Mouse (Mus musculus) bone marrow, adult 2 months (tissue): ENCODE measurements around the gene Adcy9. TPM values are rescaled to one million over a fixed set of nuclear protein-coding genes. Genes with fewer than 3 reads are reported as not detected.

Experiments used
- H3K27ac ChIP-seq: fragments of 200-500 bp; 2 replicates; pipeline ENCODE4 v1.5.1; 2012; ENCODE audit warnings: low read depth, mild to moderate bottlenecking, control low read depth, inconsistent platforms, low read length; ENCODE audit not compliant: control insufficient read depth, poor library complexity, insufficient read depth
- H3K4me1 ChIP-seq: fragments of 200-500 bp; 2 replicates; pipeline ENCODE4 v1.6.1; 2011; ENCODE audit warnings: low read length; ENCODE audit not compliant: control insufficient read depth, insufficient read depth
- H3K4me3 ChIP-seq: fragments of 200-500 bp; replicated peaks from 2 replicates; pipeline ENCODE3; 2011; ENCODE audit warnings: mild to moderate bottlenecking, low read depth, low read length, control low read depth; ENCODE audit not compliant: control insufficient read depth
- CTCF ChIP-seq: fragments of 200-500 bp; IDR thresholded peaks from 2 replicates; pipeline ENCODE4 v1.5.1; 2011; ENCODE audit warnings: low read length, control low read depth; ENCODE audit not compliant: control insufficient read depth, insufficient read depth
- POLR2A ChIP-seq: fragments of 200-500 bp; IDR thresholded peaks from 2 replicates; pipeline ENCODE4 v1.6.1; 2011; ENCODE audit warnings: low read depth, mild to moderate bottlenecking, control low read depth, low read length, borderline replicate concordance; ENCODE audit not compliant: control insufficient read depth
- WGBS: fragments of 180-500 bp; shearing (Covaris S2); methylation state at CpG from one replicate; pipeline ENCODE4 v1.1.7; 2018; 5-methylcytosine and 5-hydroxymethylcytosine counted together
- polyA plus RNA-seq: library from polyadenylated mRNA; stranded (reverse); fragments of >200 nt; gene quantifications from 2 replicates; pipeline ENCODE4 v1.2.4, GENCODE M21; 2011; ENCODE audit warnings: low replicate concordance; ENCODE audit not compliant: missing spikeins, insufficient read depth, insufficient read length

Gene Adcy9
- 3.7 and 5.2 TPM in 2 replicates for polyA plus RNA-seq

DNA sequence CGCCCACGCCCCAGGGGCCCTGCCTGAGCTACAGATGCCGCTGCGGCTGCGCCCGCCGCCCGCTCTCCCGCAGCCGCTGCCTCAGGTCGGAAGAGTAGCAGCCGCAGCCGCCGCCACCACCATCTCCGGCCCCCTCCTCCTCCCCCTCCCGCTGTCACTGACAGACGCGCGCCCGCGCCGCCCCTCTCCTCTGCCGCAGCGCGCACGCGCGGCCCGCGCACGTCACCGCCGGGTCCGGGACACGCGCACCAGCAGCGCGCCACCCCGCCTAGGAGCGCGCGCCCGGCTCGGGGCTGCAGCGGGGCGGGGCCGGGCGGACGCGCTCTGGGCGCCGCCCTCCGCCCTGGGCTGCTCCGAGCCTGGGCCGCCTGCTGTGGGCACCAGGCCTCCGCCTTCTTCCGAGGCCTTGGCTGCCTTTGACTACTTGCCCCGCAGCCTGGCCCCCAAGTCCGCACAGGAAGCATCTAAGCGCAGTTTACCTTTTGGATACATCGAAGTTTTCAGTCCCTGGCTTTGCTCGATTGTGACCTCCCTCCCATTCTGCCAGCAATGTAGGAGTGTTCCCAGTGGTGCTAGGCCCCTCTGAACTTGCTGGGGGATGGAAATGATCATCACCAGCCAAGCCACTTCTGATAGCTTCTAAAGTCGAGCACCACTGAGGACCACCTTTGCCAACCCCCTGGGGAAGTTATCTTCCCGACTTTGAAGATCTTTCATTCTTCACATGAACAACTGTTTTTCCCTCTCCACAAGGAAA, at the start of gene Adcy9:
TSS of gene Adcy9 (minus strand) at position 201 of the 757 bp plus-strand sequence.
- Histone ChIP-seq H3K27ac (peak within 1 kb of the TSS; percentile 84), H3K4me3 (peak within 1 kb of the TSS; percentile 54), H3K4me1 (peaks cover 1% of the 10 kb centered on the region; the same call in 1 of the 2 replicates)
- TF ChIP-seq POLR2A (no peak; the same call in 1 of the 2 replicates), CTCF (no peak)
- WGBS: 7% methylated on average over 63 of the region's 64 CpGs

DNA sequence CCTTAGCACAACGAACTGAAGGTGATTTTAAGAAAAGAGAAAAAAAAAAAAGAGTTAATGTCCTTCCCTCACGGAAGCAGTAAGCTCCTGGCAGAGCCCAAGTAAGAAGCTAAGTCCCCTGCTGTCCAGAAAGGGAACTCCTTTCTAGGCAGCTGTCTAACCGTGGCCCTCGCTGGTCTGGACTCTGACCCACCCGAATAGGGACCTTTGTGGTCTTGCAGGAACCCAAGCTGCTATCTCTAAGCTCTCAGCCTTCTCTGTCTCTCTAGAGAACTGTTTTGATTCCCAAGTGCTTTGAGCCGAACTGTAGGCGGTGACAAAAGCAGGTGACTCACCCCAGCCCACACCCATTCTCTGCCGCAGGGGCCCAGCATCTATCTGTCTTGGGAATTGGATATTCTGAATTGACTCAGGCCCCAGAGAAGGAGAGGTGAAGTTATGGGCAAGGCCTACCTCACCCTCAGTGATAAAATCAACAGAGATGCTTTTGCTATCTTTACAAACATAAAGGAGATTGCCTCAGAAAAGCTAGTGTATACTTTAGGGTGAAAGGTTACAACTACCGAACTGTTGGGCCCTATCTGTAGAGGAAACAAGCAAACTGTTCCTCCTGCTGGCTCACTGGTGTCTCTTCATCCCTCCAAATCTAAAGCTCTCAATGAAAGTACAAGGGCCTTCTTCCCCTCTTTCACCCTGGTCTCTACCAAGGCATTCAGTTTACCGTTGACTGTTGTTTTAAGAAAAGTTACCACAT, 49.5 kb upstream of the Adcy9 start:
- 27% methylated on average over 10 of the region's 10 CpGs for WGBS
- Histone ChIP-seq H3K27ac (no peak overlapping the region), H3K4me1 (no peaks in the 10 kb centered on the region; the same call in 1 of the 2 replicates), H3K4me3 (no peak overlapping the region)
- TF ChIP-seq CTCF (no peak), POLR2A (no peak)

DNA sequence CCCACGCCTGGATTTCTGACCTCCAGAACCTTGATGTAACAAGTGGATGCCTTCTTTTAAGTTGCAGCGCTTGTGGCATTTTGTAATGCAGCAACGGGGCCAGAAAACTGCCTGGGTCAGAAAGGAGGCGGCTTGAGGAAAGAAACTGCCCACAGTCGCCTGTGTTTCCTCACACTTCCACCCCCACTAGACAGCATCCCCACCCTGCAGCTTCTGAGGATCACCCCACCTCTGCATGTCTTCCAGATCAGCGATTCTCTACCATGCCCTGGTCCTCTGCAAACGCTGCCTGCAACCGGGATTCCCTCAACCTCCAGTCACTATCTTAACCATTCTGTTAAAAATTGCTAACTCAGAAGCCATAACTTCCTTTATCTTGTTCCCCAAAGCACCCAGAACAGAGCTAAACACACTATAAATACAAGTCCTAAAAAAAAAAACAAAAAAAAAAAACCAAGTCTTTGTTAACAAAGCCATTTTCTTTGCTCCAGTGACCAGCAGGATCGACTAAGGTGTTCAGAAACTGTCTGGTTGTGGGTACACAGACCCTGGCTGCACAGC, 44.3 kb upstream of the Adcy9 start:
- no peak overlapping the region for H3K27ac ChIP-seq
- 11% methylated on average over 9 of the region's 9 CpGs for WGBS
- TF ChIP-seq CTCF (no peak), POLR2A (no peak)

DNA sequence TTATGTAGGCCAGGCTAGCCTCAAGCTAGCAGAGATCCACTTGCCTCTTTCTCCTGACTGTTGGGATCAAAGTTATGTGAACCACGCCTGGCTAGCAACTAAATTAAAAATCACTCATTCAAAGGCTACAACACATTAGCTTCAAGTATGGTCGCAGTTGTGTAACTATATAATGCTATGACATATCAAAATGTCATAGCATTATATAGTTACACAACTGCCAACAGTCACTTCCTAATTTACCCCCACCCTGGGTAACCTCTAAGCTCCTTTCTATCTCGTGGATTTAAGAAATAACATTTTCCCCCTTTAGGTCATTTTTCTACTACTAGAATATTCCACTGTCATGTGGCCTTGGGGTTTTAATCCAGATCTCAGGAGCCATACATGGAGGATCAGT, 37.6 kb upstream of the Adcy9 start:
- H3K4me3 ChIP-seq: no peak overlapping the region
- no peak for TF ChIP-seq POLR2A
- TF ChIP-seq CTCF: no peak
- WGBS: 37% methylated on average over 3 of the region's 3 CpGs
- H3K27ac ChIP-seq: no peak overlapping the region
- no peaks in the 10 kb centered on the region for H3K4me1 ChIP-seq

More for the DNA sequence above, 44.3 kb upstream of the Adcy9 start:
- H3K4me3 ChIP-seq: no peak overlapping the region
- H3K4me1 ChIP-seq: peaks cover 3% of the 10 kb centered on the region

DNA sequence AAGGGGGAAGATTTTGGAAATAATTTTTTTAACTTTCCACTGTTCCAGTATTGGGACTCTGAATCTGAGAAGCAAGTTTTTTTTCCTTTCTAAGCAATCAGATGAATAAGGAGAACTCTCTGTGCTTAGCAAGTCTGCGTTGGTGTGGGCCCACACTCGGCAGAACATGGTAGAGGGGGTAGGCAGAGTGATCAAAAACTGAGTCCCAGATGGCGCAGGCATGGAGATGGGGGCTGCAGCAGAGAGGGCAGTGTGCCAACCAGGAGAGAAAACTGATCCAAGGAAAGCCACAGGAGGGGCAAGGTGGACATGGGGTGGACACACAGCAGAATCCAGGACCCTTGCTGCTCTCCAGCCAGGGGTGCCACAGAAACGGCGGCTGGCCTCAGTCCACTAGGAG, 36.1 kb upstream of the Adcy9 start:
- Histone ChIP-seq H3K27ac (no peak overlapping the region), H3K4me3 (no peak overlapping the region), H3K4me1 (no peaks in the 10 kb centered on the region; the same call in 1 of the 2 replicates)
- WGBS: 77% methylated on average over 5 of the region's 5 CpGs
- TF ChIP-seq CTCF (no peak), POLR2A (no peak)

DNA sequence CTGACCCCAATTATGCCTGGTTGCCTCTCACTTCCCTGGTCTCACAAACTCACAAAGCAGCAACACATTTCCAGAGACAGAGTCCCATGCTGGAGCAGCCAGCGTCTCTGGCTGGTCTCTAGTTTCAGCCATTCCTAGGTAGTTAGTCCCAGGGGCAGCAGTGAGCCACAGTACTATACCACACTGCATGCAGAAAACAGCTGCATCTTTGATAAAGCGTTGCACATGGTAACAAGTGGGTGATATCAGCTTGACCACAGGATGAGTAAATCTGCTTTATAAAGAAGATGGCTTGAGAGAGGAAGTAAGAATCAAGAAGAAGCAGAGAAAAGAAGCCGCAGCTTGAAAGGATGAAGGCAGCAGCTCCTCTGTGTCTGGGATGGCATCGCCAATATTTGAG, 35.4 kb upstream of the Adcy9 start:
- no peak overlapping the region for H3K27ac ChIP-seq
- 43% methylated on average over 4 of the region's 4 CpGs for WGBS

DNA sequence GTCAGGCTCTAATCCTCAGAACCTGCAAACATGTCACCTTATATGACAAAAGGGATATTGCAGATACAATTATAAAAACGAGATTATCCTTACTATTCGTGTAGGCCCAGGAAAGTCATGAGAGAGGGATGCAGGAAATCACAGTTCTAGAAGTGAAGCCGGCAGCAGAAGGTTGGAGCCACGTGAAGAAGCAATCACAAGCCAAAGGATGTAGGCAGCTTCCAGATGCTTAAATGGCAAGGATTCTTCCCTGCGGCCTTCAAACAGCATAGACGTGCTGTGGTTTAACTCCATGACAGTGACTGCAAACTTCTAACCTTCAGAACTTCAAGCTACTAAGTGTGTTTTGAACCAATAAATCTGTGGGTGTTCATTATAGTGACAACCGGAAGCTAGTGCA, 34.3 kb upstream of the Adcy9 start:
- no peaks in the 10 kb centered on the region; the same call in 1 of the 2 replicates for H3K4me1 ChIP-seq
- no peak overlapping the region for H3K4me3 ChIP-seq
- 78% methylated on average over 7 of the region's 7 CpGs for WGBS
- H3K27ac ChIP-seq: no peak overlapping the region
- TF ChIP-seq CTCF (no peak), POLR2A (no peak)

More for the DNA sequence above, 35.4 kb upstream of the Adcy9 start:
- Histone ChIP-seq H3K4me1 (no peaks in the 10 kb centered on the region; the same call in 1 of the 2 replicates), H3K4me3 (no peak overlapping the region)
- TF ChIP-seq POLR2A (no peak), CTCF (no peak)

DNA sequence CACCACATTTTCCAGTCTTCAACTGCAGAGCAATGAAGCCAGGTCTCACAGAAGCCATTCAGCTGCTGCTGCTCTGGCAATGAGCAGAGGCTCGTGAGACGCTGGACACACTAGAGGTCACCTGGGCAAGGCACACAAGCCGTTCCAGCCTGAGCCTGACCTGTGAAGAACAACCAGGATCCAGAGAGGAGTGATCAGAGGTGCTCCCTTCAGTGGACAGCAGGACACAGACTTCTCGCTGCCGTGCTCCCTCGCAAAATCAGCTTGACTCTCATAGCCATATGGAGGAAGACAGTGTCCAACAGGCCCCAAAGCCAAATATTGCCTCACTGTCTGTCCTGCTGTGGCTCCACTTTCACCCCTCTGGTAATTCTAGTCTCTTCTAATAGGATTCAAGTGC, 29.1 kb upstream of the Adcy9 start:
- Histone ChIP-seq H3K4me1 (no peaks in the 10 kb centered on the region; the same call in 1 of the 2 replicates), H3K4me3 (no peak overlapping the region), H3K27ac (no peak overlapping the region)
- WGBS: 87% methylated on average over 6 of the region's 6 CpGs
- TF ChIP-seq CTCF (no peak), POLR2A (no peak)
